Mouse (Mus musculus): ENCODE results near the gene Alox12.
A peak's percentile ranks its signal among the peaks of the same experiment; 100 is the strongest.

Alox12 gene

DNA sequence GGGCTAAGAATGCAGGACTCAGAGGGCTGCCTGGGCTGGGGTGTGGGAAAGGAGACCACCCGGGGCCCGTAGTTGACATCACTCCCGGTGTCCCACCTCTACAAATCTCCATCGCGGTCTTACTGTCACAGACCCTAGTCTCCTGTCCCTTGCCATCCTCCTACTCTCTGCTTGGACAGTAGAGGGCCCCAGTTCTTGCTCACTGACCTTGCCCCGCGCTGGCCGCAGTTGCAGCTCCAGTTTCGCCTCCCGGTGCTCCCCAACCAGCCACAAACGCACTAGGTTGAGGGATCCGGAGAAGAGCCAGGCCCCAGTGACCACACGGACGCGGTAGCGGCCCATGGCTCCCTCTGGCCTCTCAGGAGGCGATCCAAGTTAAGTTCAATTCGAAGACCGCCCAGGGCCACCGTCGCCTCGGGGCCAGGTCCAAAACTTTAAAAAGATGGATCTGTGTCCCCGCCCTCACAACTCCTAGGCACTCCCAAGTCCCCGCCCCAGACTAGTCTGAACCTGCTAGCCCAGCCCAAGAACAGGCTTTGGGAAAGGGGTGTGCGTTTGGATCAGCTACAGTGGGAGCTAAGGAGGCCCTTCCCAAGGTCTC is at the start of gene Alox12:
Alox12 (minus strand) TSS at position 423 of the 601 bp plus-strand sequence.
- no peak for DNase-seq (ENCODE audit: low read depth, low spot score)

DNA sequence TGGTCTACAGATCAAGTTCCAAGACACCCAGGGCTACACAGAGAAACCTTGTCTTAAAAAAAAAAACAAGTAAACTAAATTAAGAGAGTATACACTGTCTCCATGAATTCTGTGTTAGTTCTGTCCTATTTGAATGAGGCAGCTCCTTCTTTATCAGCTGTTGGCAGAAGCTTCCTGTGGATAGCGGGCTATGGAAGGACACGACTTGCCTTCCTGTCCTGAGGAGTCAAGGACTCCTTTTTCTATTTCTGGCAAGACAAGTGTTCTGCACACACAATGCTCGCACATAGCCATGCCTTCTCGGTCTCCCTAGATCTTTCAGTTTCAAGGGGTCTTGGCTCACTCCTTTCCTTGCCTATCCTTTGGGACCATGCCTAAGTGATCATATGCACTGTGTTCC is 47.1 kb upstream of the Alox12 start:
- no peak for DNase-seq (ENCODE audit: low read depth, low spot score)

- DNase-seq (ENCODE audit: low read depth, low spot score): no peak
Observed at GRCm38 (mm10) chr11:70297836-70298454, 42.8 kb upstream of the Alox12 start.

- DNase-seq (ENCODE audit: low read depth, low spot score): no peak
Observed at GRCm38 (mm10) chr11:70297405-70297804, 42.3 kb upstream of the Alox12 start.

DNA sequence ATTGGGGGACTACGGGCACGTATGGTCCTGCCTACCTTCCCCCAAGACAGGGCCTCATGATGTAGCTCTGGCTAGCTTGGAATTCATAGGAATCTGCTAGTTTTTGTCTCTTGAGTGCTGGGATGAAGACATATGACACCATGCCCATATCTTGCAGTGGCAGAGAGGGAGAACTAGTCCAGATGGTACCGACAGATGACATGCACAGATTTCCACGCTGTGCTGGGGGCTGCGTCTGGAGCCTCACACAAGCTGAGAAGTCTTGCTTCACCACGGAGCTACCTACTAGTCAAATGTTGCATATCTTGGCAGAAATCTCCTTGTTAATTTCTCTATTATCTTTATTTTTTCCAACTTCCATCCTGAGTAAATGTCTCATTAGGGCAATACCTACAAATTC is 38.7 kb upstream of the Alox12 start:
- no peak for DNase-seq (ENCODE audit: low read depth, low spot score)

GRCm38 (mm10) chr11:70291235-70291634 is 36.1 kb upstream of the Alox12 start:
- DNase-seq (ENCODE audit: low read depth, low spot score): no peak

DNA sequence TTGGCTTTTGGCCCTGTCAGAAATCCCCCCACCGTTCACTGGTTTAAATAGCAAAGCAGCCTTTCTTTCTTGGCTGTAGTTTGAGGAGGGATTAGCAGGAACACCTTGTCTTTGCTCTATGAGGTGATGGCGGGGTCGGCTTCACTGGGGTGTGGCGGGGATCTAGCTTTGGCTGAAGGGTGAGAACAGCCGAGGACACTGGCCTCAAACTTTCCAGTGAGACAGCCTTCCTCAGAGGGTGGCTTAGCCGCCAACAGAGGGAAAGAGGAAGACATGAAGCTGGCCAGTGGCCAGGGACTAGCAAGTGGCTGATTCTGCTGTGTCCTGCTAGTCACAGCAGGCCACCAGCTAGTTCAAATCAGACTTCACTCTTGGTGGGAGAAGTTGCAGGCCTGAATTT is 34.1 kb upstream of the Alox12 start:
- no peak for DNase-seq (ENCODE audit: low read depth, low spot score)

GRCm38 (mm10) chr11:70288102-70288501 is 32.9 kb upstream of the Alox12 start:
- no peak for DNase-seq (ENCODE audit: low read depth, low spot score)

DNA sequence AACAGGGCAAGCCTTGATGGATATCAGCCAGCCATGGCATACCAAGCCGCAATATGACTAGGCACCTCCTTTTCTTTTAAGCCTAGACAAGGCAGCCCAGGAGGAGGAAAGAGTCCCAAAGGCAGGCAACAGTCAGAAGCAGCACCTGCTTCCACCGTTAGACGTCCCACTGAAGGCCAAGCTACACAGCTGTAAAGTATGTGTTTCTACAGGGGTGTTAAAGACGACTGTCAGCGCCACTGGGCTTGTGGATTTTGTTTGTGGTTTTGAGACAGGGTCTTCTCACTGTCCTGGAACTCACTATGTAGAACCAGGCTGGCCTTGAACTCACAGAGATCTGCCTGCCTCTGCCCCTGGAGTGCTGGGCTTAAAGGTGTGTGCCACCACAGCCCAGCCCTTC is 30.5 kb upstream of the Alox12 start:
- DNase-seq (ENCODE audit: low read depth, low spot score): no peak

GRCm38 (mm10) chr11:70284757-70285156 is 29.6 kb upstream of the Alox12 start:
- peak; percentile 44 for DNase-seq (ENCODE audit: low read depth, low spot score)

- DNase-seq (ENCODE audit: low read depth, low spot score): no peak
Observed at GRCm38 (mm10) chr11:70283666-70284065, 28.5 kb upstream of the Alox12 start.

GRCm38 (mm10) chr11:70280441-70280840 is 25.3 kb upstream of the Alox12 start:
- no peak for DNase-seq (ENCODE audit: low read depth, low spot score)

GRCm38 (mm10) chr11:70278961-70279360 is 23.8 kb upstream of the Alox12 start:
- no peak for DNase-seq (ENCODE audit: low read depth, low spot score)

- DNase-seq (ENCODE audit: low read depth, low spot score): peak; percentile 9
Observed at GRCm38 (mm10) chr11:70271641-70272040, 16.5 kb upstream of the Alox12 start.

GRCm38 (mm10) chr11:70266405-70266804 is 11.3 kb upstream of the Alox12 start:
- DNase-seq (ENCODE audit: low read depth, low spot score): no peak

DNA sequence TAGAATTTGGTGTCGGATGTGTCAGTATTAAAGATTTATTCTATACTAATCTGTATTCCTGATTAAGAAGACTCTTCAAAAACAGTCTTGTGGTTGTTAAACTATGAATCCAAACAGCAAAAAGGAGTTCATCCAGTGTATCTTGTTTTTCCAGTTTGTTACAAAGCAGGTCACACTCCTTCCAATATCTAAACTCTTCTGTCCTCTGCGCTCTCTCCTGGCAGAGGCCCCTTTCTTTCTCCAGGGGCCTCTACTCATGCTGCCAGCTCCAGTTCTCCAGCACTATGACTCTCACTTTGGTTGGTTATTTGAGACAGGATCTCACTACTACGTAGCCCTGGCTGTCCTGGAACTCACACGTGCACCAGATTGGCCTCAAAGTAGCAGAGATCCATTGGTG is 10.7 kb upstream of the Alox12 start:
- no peak for DNase-seq (ENCODE audit: low read depth, low spot score)

DNA sequence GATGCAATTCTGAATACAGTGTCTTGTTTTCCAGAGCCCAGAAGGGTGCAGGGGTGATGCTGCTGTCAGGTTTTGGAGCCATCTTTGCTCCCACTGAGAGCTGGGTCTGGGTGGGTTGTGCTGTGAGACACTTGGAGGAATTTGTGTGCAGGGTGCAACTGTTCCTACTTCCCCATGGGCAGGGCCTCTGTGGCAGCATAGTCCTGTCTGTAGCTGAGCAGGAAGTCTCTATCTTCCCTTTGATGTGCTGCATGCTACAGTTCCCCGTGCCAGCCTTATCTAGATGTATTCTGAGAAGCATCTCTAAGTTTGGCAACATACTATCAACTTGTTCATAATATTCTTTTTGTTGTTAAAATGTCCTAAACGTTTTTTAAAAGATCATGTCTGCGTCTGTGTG is 10.1 kb upstream of the Alox12 start:
- no peak for DNase-seq (ENCODE audit: low read depth, low spot score)

GRCm38 (mm10) chr11:70259035-70259434 is 3.9 kb upstream of the Alox12 start:
- DNase-seq (ENCODE audit: low read depth, low spot score): peak; percentile 63

DNA sequence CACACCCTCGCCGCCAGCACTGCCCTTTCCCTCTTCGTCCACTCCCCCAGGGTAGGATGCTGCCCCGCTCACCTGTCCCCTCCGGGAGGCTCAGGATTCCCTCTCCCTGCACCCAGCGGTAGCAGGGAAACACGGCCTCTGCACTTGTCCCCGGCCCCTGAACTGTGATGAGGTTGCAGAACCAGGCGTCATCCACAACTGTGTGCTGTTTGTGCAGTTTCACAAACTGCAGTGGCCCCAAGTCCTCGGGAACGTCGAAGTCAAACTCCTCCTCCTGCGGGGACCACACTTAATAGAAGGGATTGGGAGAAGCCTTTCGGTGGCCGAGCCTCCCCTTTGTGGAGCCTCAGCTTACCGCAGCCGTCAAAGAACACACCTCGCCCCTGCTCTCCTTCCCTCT is 816 bp downstream of the Alox12 start:
- no peak for DNase-seq (ENCODE audit: low read depth, low spot score)

DNA sequence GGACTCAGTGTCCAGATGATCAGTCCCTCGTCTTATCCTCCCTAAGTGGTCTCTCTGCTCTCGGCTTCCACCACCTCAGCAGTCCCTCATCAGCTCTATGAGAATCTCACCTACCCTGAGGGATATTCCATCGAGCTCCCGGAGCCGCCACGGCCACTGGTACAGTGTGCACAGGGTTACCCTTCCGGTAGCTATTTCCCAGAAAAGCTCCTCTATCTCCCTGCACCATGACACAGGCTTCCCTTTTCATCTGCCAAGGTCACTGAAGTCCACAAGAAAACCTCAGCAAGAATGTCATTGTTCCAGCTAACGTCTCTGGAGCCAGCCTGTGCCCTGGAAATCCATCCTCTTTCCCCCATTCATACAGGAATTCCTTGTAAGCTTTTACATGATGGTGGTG is 3.3 kb downstream of the Alox12 start:
- no peak for DNase-seq (ENCODE audit: low read depth, low spot score)

DNA sequence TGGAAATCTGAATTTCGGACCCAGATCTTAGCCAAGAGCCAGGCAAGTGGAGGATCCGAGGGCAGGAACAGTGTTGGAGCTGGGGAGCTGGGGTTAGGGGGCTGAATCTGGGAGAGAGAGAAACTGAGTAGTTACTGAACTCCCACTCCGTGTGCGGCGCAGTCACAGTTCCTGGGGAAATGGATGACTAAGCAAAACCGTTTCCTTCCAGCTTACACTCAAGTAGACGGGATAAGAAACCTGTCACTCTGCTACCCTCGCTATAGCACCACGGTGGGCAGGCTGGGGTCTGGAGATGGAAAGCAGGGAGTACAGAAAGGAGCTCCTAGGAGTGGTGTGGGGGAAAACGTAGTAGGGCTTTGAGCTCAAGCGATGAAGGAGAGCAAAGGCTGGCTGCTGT is 5.0 kb downstream of the Alox12 start:
- DNase-seq (ENCODE audit: low read depth, low spot score): no peak

- DNase-seq (ENCODE audit: low read depth, low spot score): peak; percentile 83
Observed at GRCm38 (mm10) chr11:70247136-70247845, 7.9 kb downstream of the Alox12 start.

DNA sequence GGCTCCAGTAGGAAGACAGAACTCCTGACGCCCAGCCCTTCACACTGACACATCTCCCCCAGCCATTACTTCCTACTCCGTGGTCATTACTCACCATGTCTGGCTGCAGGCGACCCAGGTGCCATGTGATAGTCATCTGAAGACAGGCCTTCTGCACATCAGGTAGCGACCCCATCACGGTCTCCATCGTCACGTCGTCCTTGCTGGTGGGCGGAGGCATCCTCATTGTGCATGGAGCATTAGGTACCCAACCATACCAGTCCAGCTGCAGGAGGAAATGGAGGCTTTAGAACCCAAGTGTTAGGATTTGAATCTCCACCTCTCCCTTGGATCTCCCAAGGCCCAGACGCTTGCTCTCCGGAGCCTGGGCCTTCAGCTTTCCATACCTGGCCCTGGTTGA is 12.6 kb downstream of the Alox12 start:
- DNase-seq (ENCODE audit: low read depth, low spot score): no peak
